Mouse (Mus musculus) stomach, embryonic 15.5 days (tissue): ENCODE measurements around the gene Unc13b. TPM values are rescaled to one million over a fixed set of nuclear protein-coding genes. Genes with fewer than 3 reads are reported as not detected.
A peak's percentile ranks its signal among the peaks of the same experiment; 100 is the strongest.

Experiments used
- ATAC-seq: fragments of 200-750 bp; cut with Nextera tagmentation; 2 replicates; pipeline ENCODE4 v1.8.0; 2017; ENCODE audit warnings: low read depth, moderate number of reproducible peaks, moderate TSS enrichment; ENCODE audit not compliant: insufficient read depth, low FRiP score
- H3K27ac ChIP-seq: fragments of 300-500 bp; sonication (generic); 2 replicates; pipeline ENCODE4 v1.5.1; 2015; ENCODE audit warnings: mild to moderate bottlenecking, inconsistent platforms
- H3K27me3 ChIP-seq: fragments of 300-500 bp; sonication (generic); replicated peaks from 2 replicates; pipeline ENCODE4 v1.6.1; 2015; ENCODE audit warnings: inconsistent platforms
- H3K36me3 ChIP-seq: fragments of 300-500 bp; sonication (generic); 2 replicates; pipeline ENCODE4 v1.6.1; 2015; ENCODE audit warnings: inconsistent platforms
- H3K4me1 ChIP-seq: fragments of 300-500 bp; sonication (generic); 2 replicates; pipeline ENCODE4 v1.6.1; 2015; ENCODE audit warnings: inconsistent platforms
- H3K4me2 ChIP-seq: fragments of 300-500 bp; sonication (generic); 2 replicates; pipeline ENCODE4 v1.6.1; 2015; ENCODE audit warnings: mild to moderate bottlenecking, inconsistent platforms
- H3K4me3 ChIP-seq: fragments of 300-500 bp; sonication (generic); replicated peaks from 2 replicates; pipeline ENCODE4 v1.5.1; 2015; ENCODE audit warnings: inconsistent platforms
- H3K9ac ChIP-seq: fragments of 300-500 bp; sonication (generic); 2 replicates; pipeline ENCODE4 v1.6.1; 2015; ENCODE audit warnings: inconsistent platforms
- H3K9me3 ChIP-seq: fragments of 300-500 bp; sonication (generic); 2 replicates; pipeline ENCODE4 v1.6.1; 2016; ENCODE audit warnings: inconsistent platforms
- WGBS: fragments of 180-500 bp; shearing (Covaris S2); methylation state at CpG from one replicate; pipeline ENCODE4 v1.1.7; 2015; 5-methylcytosine and 5-hydroxymethylcytosine counted together
- polyA plus RNA-seq: library from polyadenylated mRNA; unstranded; fragments of >200 nt; fragmentation: Nextera tagmentation; extraction: Ambion mirVana; gene quantifications from 2 replicates; pipeline ENCODE4 v1.2.1, GENCODE M21; 2015

Gene Unc13b
- polyA plus RNA-seq, 1 experiment from 2014 or later, result 7.8 TPM

- Histone ChIP-seq H3K9me3 (no peaks in the 10 kb centered on the region), H3K9ac (no peak overlapping the region), H3K27me3 (0 out of 2 replicates have a peak, but pooled peaks cover 4% of the 10 kb centered on the region), H3K4me1 (0 out of 2 replicates have a peak, but pooled peaks cover 5% of the 10 kb centered on the region), H3K27ac (no peak overlapping the region), H3K4me3 (peak overlapping the region; percentile 74), H3K4me2 (peak overlapping the region; percentile 96), H3K36me3 (no peaks in the 10 kb centered on the region)
- WGBS, result 19% methylated on average over 8 of the region's 8 CpGs
- no peak for ATAC-seq
These were observed 381 bp upstream of the Unc13b start for GRCm38 (mm10) chr4:43058392-43058752.

- Histone ChIP-seq H3K27me3 (0 out of 2 replicates have a peak, but pooled peaks cover 4% of the 10 kb centered on the region), H3K9me3 (no peaks in the 10 kb centered on the region), H3K4me1 (0 out of 2 replicates have a peak, but pooled peaks cover 5% of the 10 kb centered on the region), H3K4me2 (peak overlapping the region; percentile 96), H3K27ac (no peak overlapping the region), H3K36me3 (no peaks in the 10 kb centered on the region), H3K9ac (no peak overlapping the region), H3K4me3 (peak overlapping the region; percentile 74)
- WGBS, result 36% methylated on average over 3 of the region's 3 CpGs
- ATAC-seq, result no peak
These were observed 944 bp downstream of the Unc13b start for GRCm38 (mm10) chr4:43059697-43060096.

- no peak overlapping the region for H3K4me3 ChIP-seq
- 44% methylated on average over 3 of the region's 3 CpGs for WGBS
- no peak overlapping the region for H3K9ac ChIP-seq
- H3K27ac ChIP-seq, result no peak overlapping the region
- 0 out of 2 replicates have a peak, but pooled peaks cover 5% of the 10 kb centered on the region for H3K4me1 ChIP-seq
- no peak overlapping the region for H3K4me2 ChIP-seq
- 0 out of 2 replicates have a peak, but pooled peaks cover 4% of the 10 kb centered on the region for H3K27me3 ChIP-seq
- no peaks in the 10 kb centered on the region for H3K36me3 ChIP-seq
- ATAC-seq, result no peak
- no peaks in the 10 kb centered on the region for H3K9me3 ChIP-seq
These were observed 1.5 kb downstream of the Unc13b start for GRCm38 (mm10) chr4:43060286-43060685.

- ATAC-seq, result no peak
- Histone ChIP-seq H3K9me3 (no peaks in the 10 kb centered on the region), H3K4me3 (no peak overlapping the region), H3K4me1 (no peaks in the 10 kb centered on the region), H3K27ac (no peak overlapping the region), H3K9ac (no peak overlapping the region), H3K36me3 (no peaks in the 10 kb centered on the region), H3K4me2 (no peak overlapping the region), H3K27me3 (no peaks in the 10 kb centered on the region)
- 97% methylated on average over 4 of the region's 4 CpGs for WGBS
These were observed 6.7 kb downstream of the Unc13b start for GRCm38 (mm10) chr4:43065471-43065870.

- H3K27ac ChIP-seq, result no peak overlapping the region
- ATAC-seq, result no peak
These were observed 16.2 kb downstream of the Unc13b start for GRCm38 (mm10) chr4:43074923-43075322.

GRCm38 (mm10) chr4:43078071-43078718 lies 19.4 kb downstream of the Unc13b start:
- no peaks in the 10 kb centered on the region for H3K27me3 ChIP-seq
- H3K4me2 ChIP-seq, result no peak overlapping the region
- no peak overlapping the region for H3K9ac ChIP-seq
- H3K9me3 ChIP-seq, result no peaks in the 10 kb centered on the region
- no peak overlapping the region for H3K4me3 ChIP-seq
- H3K4me1 ChIP-seq, result no peaks in the 10 kb centered on the region
- H3K36me3 ChIP-seq, result no peaks in the 10 kb centered on the region
- ATAC-seq, result no peak
- H3K27ac ChIP-seq, result no peak overlapping the region
- WGBS, result 49% methylated on average over 7 of the region's 7 CpGs

More at GRCm38 (mm10) chr4:43074923-43075322, 16.2 kb downstream of the Unc13b start:
- H3K36me3 ChIP-seq, result no peaks in the 10 kb centered on the region
- no peaks in the 10 kb centered on the region for H3K4me1 ChIP-seq
- H3K4me3 ChIP-seq, result no peak overlapping the region
- H3K9ac ChIP-seq, result no peak overlapping the region
- H3K4me2 ChIP-seq, result no peak overlapping the region
- H3K9me3 ChIP-seq, result no peaks in the 10 kb centered on the region
- no peaks in the 10 kb centered on the region for H3K27me3 ChIP-seq

GRCm38 (mm10) chr4:43082458-43082857 lies 23.7 kb downstream of the Unc13b start:
- Histone ChIP-seq H3K4me2 (no peak overlapping the region), H3K9me3 (no peaks in the 10 kb centered on the region), H3K4me1 (no peaks in the 10 kb centered on the region), H3K27me3 (no peaks in the 10 kb centered on the region), H3K27ac (no peak overlapping the region), H3K9ac (no peak overlapping the region), H3K36me3 (no peaks in the 10 kb centered on the region), H3K4me3 (no peak overlapping the region)
- 60% methylated on average over 2 of the region's 2 CpGs for WGBS
- no peak for ATAC-seq

- no peaks in the 10 kb centered on the region for H3K36me3 ChIP-seq
- 83% methylated on average over 2 of the region's 2 CpGs for WGBS
- no peak overlapping the region for H3K9ac ChIP-seq
These were observed 31.2 kb downstream of the Unc13b start for GRCm38 (mm10) chr4:43089950-43090349.

GRCm38 (mm10) chr4:43091183-43091582 lies 32.4 kb downstream of the Unc13b start:
- H3K4me1 ChIP-seq, result no peaks in the 10 kb centered on the region
- ATAC-seq, result no peak
- no peak overlapping the region for H3K4me2 ChIP-seq
- H3K36me3 ChIP-seq, result no peaks in the 10 kb centered on the region
- H3K4me3 ChIP-seq, result no peak overlapping the region
- H3K27me3 ChIP-seq, result no peaks in the 10 kb centered on the region
- no peaks in the 10 kb centered on the region for H3K9me3 ChIP-seq
- no peak overlapping the region for H3K27ac ChIP-seq
- 40% methylated on average over 4 of the region's 4 CpGs for WGBS
- H3K9ac ChIP-seq, result no peak overlapping the region

More at GRCm38 (mm10) chr4:43089950-43090349, 31.2 kb downstream of the Unc13b start:
- no peaks in the 10 kb centered on the region for H3K27me3 ChIP-seq
- ATAC-seq, result no peak
- no peak overlapping the region for H3K27ac ChIP-seq
- no peak overlapping the region for H3K4me3 ChIP-seq
- no peak overlapping the region for H3K4me2 ChIP-seq
- H3K4me1 ChIP-seq, result no peaks in the 10 kb centered on the region
- H3K9me3 ChIP-seq, result no peaks in the 10 kb centered on the region

GRCm38 (mm10) chr4:43113491-43113890 lies 54.7 kb downstream of the Unc13b start:
- no peak overlapping the region for H3K4me2 ChIP-seq
- H3K9ac ChIP-seq, result no peak overlapping the region
- H3K4me3 ChIP-seq, result no peak overlapping the region
- H3K9me3 ChIP-seq, result no peaks in the 10 kb centered on the region
- H3K4me1 ChIP-seq, result no peaks in the 10 kb centered on the region
- H3K27me3 ChIP-seq, result no peaks in the 10 kb centered on the region
- no peaks in the 10 kb centered on the region for H3K36me3 ChIP-seq
- no peak overlapping the region for H3K27ac ChIP-seq
- ATAC-seq, result no peak

GRCm38 (mm10) chr4:43114512-43114911 lies 55.8 kb downstream of the Unc13b start:
- Histone ChIP-seq H3K4me3 (no peak overlapping the region), H3K4me1 (no peaks in the 10 kb centered on the region), H3K9me3 (no peaks in the 10 kb centered on the region), H3K9ac (no peak overlapping the region), H3K27me3 (no peaks in the 10 kb centered on the region), H3K36me3 (no peaks in the 10 kb centered on the region), H3K4me2 (no peak overlapping the region), H3K27ac (no peak overlapping the region)
- WGBS, result 84% methylated on average over 2 of the region's 2 CpGs
- no peak for ATAC-seq

- Histone ChIP-seq H3K27ac (no peak overlapping the region), H3K9ac (no peak overlapping the region), H3K4me3 (no peak overlapping the region), H3K9me3 (no peaks in the 10 kb centered on the region), H3K27me3 (no peaks in the 10 kb centered on the region), H3K4me1 (no peaks in the 10 kb centered on the region), H3K4me2 (no peak overlapping the region), H3K36me3 (no peaks in the 10 kb centered on the region)
- WGBS, result 19% methylated on average over 2 of the region's 2 CpGs
- ATAC-seq, result no peak
These were observed 56.2 kb downstream of the Unc13b start for GRCm38 (mm10) chr4:43114946-43115345.

GRCm38 (mm10) chr4:43116249-43116648 lies 57.5 kb downstream of the Unc13b start:
- no peak overlapping the region for H3K4me2 ChIP-seq
- no peak for ATAC-seq
- H3K36me3 ChIP-seq, result no peaks in the 10 kb centered on the region
- H3K27ac ChIP-seq, result no peak overlapping the region
- H3K4me1 ChIP-seq, result no peaks in the 10 kb centered on the region
- H3K4me3 ChIP-seq, result no peak overlapping the region
- H3K9ac ChIP-seq, result no peak overlapping the region
- H3K9me3 ChIP-seq, result no peaks in the 10 kb centered on the region
- 67% methylated on average over 2 of the region's 2 CpGs for WGBS
- no peaks in the 10 kb centered on the region for H3K27me3 ChIP-seq
